Mouse (Mus musculus) MEL (cell line): ENCODE measurements around the gene Polr1d. TPM values are rescaled to one million over a fixed set of nuclear protein-coding genes. Genes with fewer than 3 reads are reported as not detected.

Experiments used
- DNase-seq: peaks from one replicate; pipeline ENCODE4 v3.0.0; 2011; ENCODE audit warnings: low read depth, low spot score
- H3K27ac ChIP-seq: 2 replicates; pipeline ENCODE4 v1.5.1; 2012; ENCODE audit warnings: low read depth, mild to moderate bottlenecking, control low read depth, low read length, moderate library complexity; ENCODE audit not compliant: control insufficient read depth
- H3K27me3 ChIP-seq, 2 experiments: fragments of 150-350 bp in 1 of 2; sonication (generic) in 1 of 2; 2 replicates each; pipeline ENCODE4 v1.6.1; 2012; ENCODE audit warnings: low read length in 2 of 2, mild to moderate bottlenecking in 2 of 2, improper control_type of control experiment in 1 of 2, moderate library complexity in 1 of 2; ENCODE audit not compliant: insufficient read depth in 2 of 2, control insufficient read depth in 1 of 2
- H3K36me3 ChIP-seq, 2 experiments: 2 replicates each; pipeline ENCODE4 v1.6.1; 2012 to 2014; ENCODE audit warnings: low read length in 2 of 2, improper control_type of control experiment in 1 of 2, inconsistent platforms in 1 of 2, mild to moderate bottlenecking in 1 of 2; ENCODE audit not compliant: insufficient read depth in 2 of 2, control insufficient read depth in 1 of 2
- H3K4me1 ChIP-seq, 2 experiments: fragments of 150-350 bp in 1 of 2; sonication (generic) in 1 of 2; 2 replicates each; pipeline ENCODE4 v1.6.1; 2012; ENCODE audit warnings: low read length in 2 of 2, improper control_type of control experiment in 1 of 2, mild to moderate bottlenecking in 1 of 2; ENCODE audit not compliant: insufficient read depth in 2 of 2, control insufficient read depth in 1 of 2
- H3K4me3 ChIP-seq, 2 experiments: fragments of 150-350 bp in 1 of 2; sonication (generic) in 1 of 2; 2 replicates each; pipeline ENCODE4 v1.5.1; 2012; ENCODE audit warnings: low read depth in 2 of 2, low read length in 2 of 2, mild to moderate bottlenecking in 2 of 2, moderate library complexity in 2 of 2, control low read depth in 1 of 2, improper control_type of control experiment in 1 of 2; ENCODE audit not compliant: control insufficient read depth in 1 of 2, insufficient read depth in 1 of 2
- H3K79me2 ChIP-seq: 2 replicates; pipeline ENCODE4 v1.6.1; 2012; ENCODE audit warnings: mild to moderate bottlenecking, low read length, moderate library complexity; ENCODE audit not compliant: control insufficient read depth, poor library complexity, insufficient read depth
- H3K9ac ChIP-seq: 2 replicates; pipeline ENCODE4 v1.6.1; 2012; ENCODE audit warnings: low read depth, mild to moderate bottlenecking, control low read depth, low read length, moderate library complexity; ENCODE audit not compliant: control insufficient read depth, poor library complexity, severe bottlenecking
- H3K9me3 ChIP-seq: fragments of 150-350 bp; sonication (generic); replicated peaks from 2 replicates; pipeline ENCODE4 v1.6.1; 2012; ENCODE audit warnings: mild to moderate bottlenecking, low read length, improper control_type of control experiment, moderate library complexity; ENCODE audit not compliant: insufficient read depth
- CHD1 ChIP-seq: IDR thresholded peaks from 2 replicates; pipeline ENCODE4 v1.6.1; 2012; ENCODE audit warnings: low read depth, mild to moderate bottlenecking, inconsistent platforms, low read length, improper control_type of control experiment
- CHD2 ChIP-seq: IDR thresholded peaks from 2 replicates; pipeline ENCODE4 v1.6.1; 2011; ENCODE audit warnings: low read length, improper control_type of control experiment
- E2F4 ChIP-seq: IDR thresholded peaks from 2 replicates; pipeline ENCODE4 v1.6.1; 2011; ENCODE audit warnings: low read depth, low read length, improper control_type of control experiment, borderline replicate concordance
- ELF1 ChIP-seq: IDR thresholded peaks from 2 replicates; pipeline ENCODE4 v1.6.1; 2014; ENCODE audit warnings: low read depth, mild to moderate bottlenecking, inconsistent platforms, low read length, improper control_type of control experiment, moderate library complexity
- GABPA ChIP-seq: IDR thresholded peaks from 2 replicates; pipeline ENCODE4 v1.6.1; 2012; ENCODE audit warnings: low read depth, mild to moderate bottlenecking, inconsistent platforms, low read length, improper control_type of control experiment, moderate library complexity
- GATA1 ChIP-seq: IDR thresholded peaks from 2 replicates; pipeline ENCODE4 v1.6.1; 2011; ENCODE audit warnings: low read depth, low read length, improper control_type of control experiment
- KAT2A ChIP-seq: conservative IDR thresholded peaks from 2 replicates; pipeline ENCODE4 v1.6.1; 2012; ENCODE audit warnings: low read depth, low read length, improper control_type of control experiment, inconsistent platforms
- MAFK ChIP-seq: IDR thresholded peaks from 2 replicates; pipeline ENCODE4 v1.6.1; 2011; ENCODE audit warnings: low read depth, mild to moderate bottlenecking, low read length, improper control_type of control experiment, borderline replicate concordance
- MEF2A ChIP-seq: IDR thresholded peaks from 2 replicates; pipeline ENCODE4 v1.6.1; 2014; ENCODE audit warnings: low read depth, mild to moderate bottlenecking, inconsistent platforms, low read length, improper control_type of control experiment; ENCODE audit not compliant: poor library complexity, insufficient replicate concordance, severe bottlenecking; ENCODE audit errors: extremely low read depth
- MXI1 ChIP-seq: IDR thresholded peaks from 2 replicates; pipeline ENCODE4 v1.6.1; 2011; ENCODE audit warnings: mild to moderate bottlenecking, low read depth, low read length, improper control_type of control experiment
- NELFE ChIP-seq: IDR thresholded peaks from 2 replicates; pipeline ENCODE4 v1.6.1; 2011; ENCODE audit warnings: low read depth, low read length, improper control_type of control experiment
- POLR2A ChIP-seq, 2 experiments: IDR thresholded peaks; 2 replicates each; pipeline ENCODE4 v1.6.1; 2011 to 2012; ENCODE audit warnings: low read length in 2 of 2, mild to moderate bottlenecking in 2 of 2, control low read depth in 1 of 2, improper control_type of control experiment in 1 of 2, low read depth in 1 of 2, moderate library complexity in 1 of 2; ENCODE audit not compliant: control insufficient read depth in 1 of 2, insufficient read depth in 1 of 2, poor library complexity in 1 of 2
- POLR2AphosphoS2 ChIP-seq: IDR thresholded peaks from 2 replicates; pipeline ENCODE4 v1.6.1; 2011; ENCODE audit warnings: low read length, improper control_type of control experiment
- RAD21 ChIP-seq: IDR thresholded peaks from 2 replicates; pipeline ENCODE4 v1.6.1; 2011; ENCODE audit warnings: mild to moderate bottlenecking, low read depth, low read length, improper control_type of control experiment
- TAL1 ChIP-seq: IDR thresholded peaks from 2 replicates; pipeline ENCODE4 v1.6.1; 2012; ENCODE audit warnings: mild to moderate bottlenecking, inconsistent platforms, low read length, moderate library complexity, mixed read lengths
- TBP ChIP-seq: IDR thresholded peaks from 2 replicates; pipeline ENCODE4 v1.8.0; 2011; ENCODE audit warnings: low read depth, low read length, improper control_type of control experiment
- TCF12 ChIP-seq: IDR thresholded peaks from 2 replicates; pipeline ENCODE4 v1.6.1; 2014; ENCODE audit warnings: low read depth, mild to moderate bottlenecking, inconsistent platforms, low read length, improper control_type of control experiment, moderate library complexity
- UBTF ChIP-seq: IDR thresholded peaks from 2 replicates; pipeline ENCODE4 v1.6.1; 2012; ENCODE audit warnings: low read depth, mild to moderate bottlenecking, inconsistent platforms, low read length, improper control_type of control experiment, moderate library complexity, borderline replicate concordance; ENCODE audit not compliant: insufficient read depth
- USF1 ChIP-seq: IDR thresholded peaks from 2 replicates; pipeline ENCODE4 v1.6.1; 2014; ENCODE audit warnings: low read depth, mild to moderate bottlenecking, inconsistent platforms, low read length, improper control_type of control experiment, moderate library complexity
- USF2 ChIP-seq, 2 experiments: IDR thresholded peaks; 2 replicates each; pipeline ENCODE4 v1.6.1; 2011 to 2012; ENCODE audit warnings: improper control_type of control experiment in 2 of 2, low read length in 2 of 2, borderline replicate concordance in 1 of 2, inconsistent platforms in 1 of 2, low read depth in 1 of 2, mild to moderate bottlenecking in 1 of 2; ENCODE audit not compliant: insufficient read depth in 1 of 2
- ZC3H11A ChIP-seq: IDR thresholded peaks from 2 replicates; pipeline ENCODE4 v1.6.1; 2012; ENCODE audit warnings: low read depth, mild to moderate bottlenecking, inconsistent platforms, low read length, improper control_type of control experiment
- ZMIZ1 ChIP-seq: IDR thresholded peaks from 2 replicates; pipeline ENCODE4 v1.6.1; 2012; ENCODE audit warnings: low read depth, mild to moderate bottlenecking, inconsistent platforms, low read length, improper control_type of control experiment, moderate library complexity
- ZNF384 ChIP-seq: IDR thresholded peaks from 2 replicates; pipeline ENCODE4 v1.6.1; 2012; ENCODE audit warnings: low read depth, mild to moderate bottlenecking, inconsistent platforms, low read length, improper control_type of control experiment
- polyA plus RNA-seq, 2 experiments: library from polyadenylated mRNA; stranded (reverse) in 1 of 2; unstranded in 1 of 2; fragments of >175 nt in 1 of 2; fragments of >200 nt in 1 of 2; gene quantifications; 2 replicates each; pipeline versions ENCODE4 v1.2.1 to v1.2.4; 2012; ENCODE audit warnings: low replicate concordance in 2 of 2, low read depth in 1 of 2; ENCODE audit not compliant: insufficient read length in 2 of 2, insufficient read depth in 1 of 2, missing spikeins in 1 of 2
- total RNA-seq: library from RNA; depleted of rRNA; stranded (reverse); fragments of 300-350 nt; gene quantifications from 2 replicates; pipeline ENCODE4 v1.2.3, GENCODE M21; 2012

Gene Polr1d
- total and polyA plus RNA-seq, 3 experiments = 185 to 506 (median 388) TPM

DNA sequence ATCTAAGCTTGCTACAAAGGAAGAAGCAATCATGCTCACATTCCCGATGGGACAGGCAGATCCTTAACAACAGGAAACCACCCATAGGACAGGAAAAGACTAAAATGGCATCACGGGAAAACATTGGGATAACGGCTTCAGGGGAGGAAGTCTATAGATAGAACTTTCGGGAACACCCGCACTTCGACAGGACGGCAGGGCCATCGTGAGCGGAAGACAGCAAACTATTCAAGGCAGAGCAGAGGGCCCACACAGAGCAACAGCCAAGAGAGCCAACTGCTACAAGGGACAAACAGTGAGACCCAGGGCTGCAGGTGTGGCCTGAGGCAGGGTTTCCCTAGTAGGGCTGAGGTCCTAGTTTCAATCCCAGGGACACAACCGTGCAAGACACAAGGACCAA is 40.8 kb upstream of the Polr1d start:
- Histone ChIP-seq H3K4me1 (no peaks in the 10 kb centered on the region), H3K79me2 (peaks cover 2% of the 10 kb centered on the region; the same call in 1 of the 2 replicates), H3K9me3 (no peaks in the 10 kb centered on the region), H3K36me3 (peaks cover 0 to 2% of the 10 kb centered on the region in 2 experiments; a peak in 3 of 4 replicates), H3K9ac (no peak overlapping the region), H3K27me3 (no peaks in the 10 kb centered on the region), H3K27ac (no peak overlapping the region), H3K4me3 (no peak overlapping the region)
- TF ChIP-seq KAT2A (no peak), MXI1 (no peak), GATA1 (no peak), GABPA (no peak), NELFE (no peak), E2F4 (no peak), UBTF (no peak), ZMIZ1 (no peak), POLR2A (IDR thresholded peaks at IDR 0.05; ENCODE audit: control insufficient read depth in 1 of 2, insufficient read depth in 1 of 2, low read depth in 1 of 2, low read length in 2 of 2, poor library complexity in 1 of 2) (no peak), RAD21 (no peak), MAFK (no peak), POLR2AphosphoS2 (no peak), CHD1 (no peak), ZNF384 (no peak), ELF1 (no peak), ZC3H11A (no peak)
- no peak for DNase-seq

GRCm38 (mm10) chr5:147036661-147037060 is 40.2 kb upstream of the Polr1d start:
- Histone ChIP-seq H3K27ac (no peak overlapping the region), H3K27me3 (no peaks in the 10 kb centered on the region), H3K9me3 (no peaks in the 10 kb centered on the region), H3K4me3 (no peak overlapping the region), H3K36me3 (peaks cover 0 to 7% of the 10 kb centered on the region in 2 experiments), H3K4me1 (no peaks in the 10 kb centered on the region), H3K79me2 (peaks cover 2% of the 10 kb centered on the region; the same call in 1 of the 2 replicates), H3K9ac (no peak overlapping the region)
- no peak for DNase-seq
- TF ChIP-seq TCF12 (no peak), CHD2 (no peak), USF1 (no peak), MEF2A (no peak), CHD1 (no peak), TAL1 (no peak), TBP (no peak), UBTF (no peak), USF2 (IDR thresholded peaks at IDR 0.05; ENCODE audit: borderline replicate concordance in 1 of 2, insufficient read depth in 1 of 2, low read depth in 1 of 2, low read length in 2 of 2) (no peak)
